Mouse (Mus musculus) liver, embryonic 14.5 days (tissue): ENCODE results near the gene Rps16. TPM values are rescaled to one million over a fixed set of nuclear protein-coding genes. Genes with fewer than 3 reads are reported as not detected.

ENCODE experiments used
- ATAC-seq: fragments of 200-750 bp; cut with Nextera tagmentation; 2 replicates; pipeline ENCODE4 v1.8.0; 2017; ENCODE audit warnings: moderate number of reproducible peaks, mild to moderate bottlenecking, moderate library complexity; ENCODE audit not compliant: insufficient read depth
- DNase-seq, 3 experiments: peaks; one replicate each; pipeline ENCODE4 v3.0.0-alpha.2; 2012 to 2013; ENCODE audit warnings: low read depth in 3 of 3, low spot score in 3 of 3
- H3K27ac ChIP-seq: fragments of 300-500 bp; sonication (generic); 2 replicates; pipeline ENCODE4 v1.5.1; 2014; ENCODE audit warnings: moderate library complexity, mild to moderate bottlenecking, control low read depth, inconsistent platforms
- H3K27me3 ChIP-seq: fragments of 300-500 bp; sonication (generic); 2 replicates; pipeline ENCODE4 v1.6.1; 2014; ENCODE audit warnings: mild to moderate bottlenecking, low read length, moderate library complexity; ENCODE audit not compliant: control insufficient read depth, insufficient read depth
- H3K36me3 ChIP-seq: fragments of 300-500 bp; sonication (generic); replicated peaks from 2 replicates; pipeline ENCODE4 v1.6.1; 2014; ENCODE audit warnings: low read depth; ENCODE audit not compliant: control insufficient read depth, insufficient read depth
- H3K4me1 ChIP-seq, 2 experiments: fragments of 200-500 bp in 1 of 2; fragments of 300-500 bp in 1 of 2; sonication (generic) in 1 of 2; replicated peaks; 2 replicates each; pipeline ENCODE4 v1.6.1; 2012 to 2014; ENCODE audit warnings: antibody characterized with exemption in 1 of 2, inconsistent platforms in 1 of 2, low read length in 1 of 2; ENCODE audit not compliant: control insufficient read depth in 2 of 2, insufficient read depth in 2 of 2
- H3K4me2 ChIP-seq: fragments of 300-500 bp; sonication (generic); 2 replicates; pipeline ENCODE4 v1.6.1; 2014; ENCODE audit warnings: low read depth, mild to moderate bottlenecking, control low read depth, moderate library complexity
- H3K4me3 ChIP-seq, 2 experiments: fragments of 200-500 bp in 1 of 2; fragments of 300-500 bp in 1 of 2; sonication (generic) in 1 of 2; 2 replicates each; pipeline ENCODE4 v1.5.1; 2012 to 2014; ENCODE audit warnings: low read depth in 2 of 2, low read length in 2 of 2, mild to moderate bottlenecking in 2 of 2, control low read depth in 1 of 2, inconsistent platforms in 1 of 2, moderate library complexity in 1 of 2; ENCODE audit not compliant: insufficient read depth in 1 of 2
- H3K9ac ChIP-seq: fragments of 300-500 bp; sonication (generic); replicated peaks from 2 replicates; pipeline ENCODE4 v1.6.1; 2014; ENCODE audit warnings: mild to moderate bottlenecking, control low read depth, moderate library complexity
- H3K9me3 ChIP-seq: fragments of 300-500 bp; sonication (generic); 2 replicates; pipeline ENCODE4 v1.6.1; 2016; ENCODE audit warnings: low read length, mixed read lengths; ENCODE audit not compliant: control insufficient read depth
- CTCF ChIP-seq: IDR thresholded peaks from 2 replicates; pipeline ENCODE4 v1.5.1; 2016; ENCODE audit warnings: antibody characterized with exemption, low read depth, control low read depth
- EP300 ChIP-seq: IDR thresholded peaks from 2 replicates; pipeline ENCODE4 v1.6.1; 2016; ENCODE audit warnings: antibody characterized with exemption, low read depth
- WGBS: fragments of 180-500 bp; shearing (Covaris S2); extraction: QIAGEN DNeasy Blood & Tissue Kit; methylation state at CpG from one replicate; pipeline ENCODE4 v1.1.7; 2014; ENCODE audit not compliant: insufficient replicate concordance; 5-methylcytosine and 5-hydroxymethylcytosine counted together
- polyA plus RNA-seq, 2 experiments: library from polyadenylated mRNA; depleted of rRNA in 1 of 2; stranded (reverse) in 1 of 2; unstranded in 1 of 2; fragments of >200 nt; fragmentation: Nextera tagmentation in 1 of 2; extraction: Ambion mirVana in 1 of 2; gene quantifications; 2 replicates each; pipeline versions ENCODE4 v1.2.1 to v1.2.3; 2012 to 2014

Rps16 gene
- polyA plus RNA-seq, 2 experiments, result 900 to 1,209 TPM

GRCm38 (mm10) chr7:28378769-28379651, 28.6 kb downstream of the Rps16 start:
- H3K36me3 ChIP-seq, result no peaks in the 10 kb centered on the region
- no peaks in the 10 kb centered on the region for H3K9me3 ChIP-seq
- peak; percentile 68 for ATAC-seq
- WGBS, result under 1% methylated on average over 53 of the region's 53 CpGs
- H3K4me1 ChIP-seq, result peaks cover 62 to 66% of the 10 kb centered on the region in 2 experiments
- peak overlapping the region; percentile 97 for H3K4me2 ChIP-seq
- no peaks in the 10 kb centered on the region for H3K27me3 ChIP-seq
- peak overlapping the region; percentile 81 for H3K9ac ChIP-seq
- DNase-seq, result peak in 2 of 3 experiments; percentile 80 to 89
- TF ChIP-seq EP300 (peak; percentile 4; the same call in 1 of the 2 replicates), CTCF (peak; percentile 21; the same call in 1 of the 2 replicates)
- peak overlapping the region; percentile 91 for H3K27ac ChIP-seq
- peak overlapping the region; percentile 65 to 73 for H3K4me3 ChIP-seq

- no peak for ATAC-seq
- Histone ChIP-seq H3K9ac (peak within 1 kb of the TSS; percentile 81), H3K4me1 (peaks cover 60 to 66% of the 10 kb centered on the region in 2 experiments), H3K4me2 (peak within 1 kb of the TSS; percentile 97), H3K36me3 (no peaks in the 10 kb centered on the region), H3K9me3 (no peaks in the 10 kb centered on the region), H3K4me3 (peak within 1 kb of the TSS; percentile 65 to 73), H3K27me3 (no peaks in the 10 kb centered on the region), H3K27ac (peak within 1 kb of the TSS; percentile 91)
- TF ChIP-seq EP300 (no peak), CTCF (no peak)
- DNase-seq, result no peak
- 25% methylated on average over 17 of the region's 17 CpGs for WGBS
These were observed 30.0 kb downstream of the Rps16 start, which contains the start of gene Zfp36 for GRCm38 (mm10) chr7:28380237-28381016. Gene Zfp36 (minus strand): TSS chr7:28380253.

GRCm38 (mm10) chr7:28381017-28381790, 30.8 kb downstream of the Rps16 start:
- DNase-seq, result peak in 1 of 3 experiments; percentile 80
- peaks cover 56 to 62% of the 10 kb centered on the region in 2 experiments for H3K4me1 ChIP-seq
- peak overlapping the region; percentile 75 for H3K27ac ChIP-seq
- peak overlapping the region; percentile 23 to 50 for H3K4me3 ChIP-seq
- no peaks in the 10 kb centered on the region for H3K27me3 ChIP-seq
- peak overlapping the region; percentile 97 for H3K4me2 ChIP-seq
- TF ChIP-seq EP300 (no peak), CTCF (no peak)
- no peaks in the 10 kb centered on the region for H3K9me3 ChIP-seq
- peak; percentile 32 for ATAC-seq
- WGBS, result 3% methylated on average over 30 of the region's 30 CpGs
- peak overlapping the region; percentile 68 for H3K9ac ChIP-seq
- no peaks in the 10 kb centered on the region for H3K36me3 ChIP-seq

GRCm38 (mm10) chr7:28381938-28382337, 31.5 kb downstream of the Rps16 start:
- Histone ChIP-seq H3K4me1 (peaks cover 54 to 59% of the 10 kb centered on the region in 2 experiments), H3K9me3 (no peaks in the 10 kb centered on the region), H3K4me2 (peak overlapping the region; percentile 97), H3K27ac (peak overlapping the region; percentile 75), H3K4me3 (peak overlapping the region; percentile 23 to 50), H3K9ac (peak overlapping the region; percentile 68), H3K36me3 (no peaks in the 10 kb centered on the region), H3K27me3 (no peaks in the 10 kb centered on the region)
- TF ChIP-seq CTCF, result no peak
- TF ChIP-seq EP300, result no peak
- WGBS, result 0% methylated on average over 20 of the region's 20 CpGs
- ATAC-seq (peak; percentile 10; the same call in 1 of the 2 replicates), DNase-seq (peak in 1 of 3 experiments; percentile 67)
